20 mouse cellular contexts compared by ENCODE assay signal in the genomic region with DNA sequence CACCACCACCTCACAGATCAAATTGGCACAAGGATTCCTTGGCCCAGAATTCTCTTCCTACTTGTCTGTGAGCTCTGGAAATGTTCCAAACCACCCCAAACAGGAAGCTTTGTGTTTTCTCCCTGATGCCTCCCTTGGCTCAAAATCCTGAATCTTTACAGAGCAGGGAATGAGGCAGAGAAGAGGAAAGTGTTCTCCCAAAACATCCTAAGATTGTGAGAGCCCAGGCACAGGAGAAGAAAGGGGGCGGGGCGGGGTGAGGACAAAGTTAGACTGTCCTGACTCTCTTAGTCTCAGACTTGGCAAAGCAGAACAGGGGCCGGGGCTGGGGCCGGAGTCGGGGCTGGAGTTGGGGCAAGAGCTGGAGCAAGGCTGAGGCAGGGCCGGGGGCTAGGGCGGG. TPM values are rescaled to one million over a fixed set of nuclear protein-coding genes. Genes with fewer than 3 reads are reported as not detected.
DNase-seq lines count a peak whose midpoint lies in the region; ATAC-seq lines count a peak whose summit lies in the region.
"Had no signal": no experiment of that assay in that cellular context is flagged by ENCODE, and none has a peak within 500 bp of the region (broad histone marks: within the 10 kb centered on the region; RNA-seq: fewer than 3 reads in every experiment).

No protein-coding gene starts in this region.

- peak; percentile 23 for DNase-seq in gastrocnemius, postnatal 14 days
- no peak for DNase-seq in gastrocnemius, adult 18-20 months (ENCODE audit: low spot score)
- peak; percentile 24 for DNase-seq in left cerebral cortex, postnatal 4 days
- DNase-seq in left cerebral cortex, adult 11 months (ENCODE audit: low spot score): no peak
- DNase-seq in brain, adult 2 months (ENCODE audit: low read depth, low spot score): peak; percentile 46
- peak; percentile 55 for DNase-seq in lung, postnatal 25 days (ENCODE audit: low spot score)
- no peak for DNase-seq in layer of hippocampus, adult 18-20 months (ENCODE audit: low spot score in 2 of 2)
- DNase-seq: adrenal gland, postnatal 36 days; cerebellum, postnatal 25 days; gastrocnemius, postnatal 36 days; right cerebral cortex, postnatal 25 days; thymus, adult 18-20 months had no signal

- intact Hi-C loops in gastrocnemius, postnatal 14 days (cut with DNase I; ENCODE audit: low total_unique reads): loop anchor here (5.0 kb wide), 1 partner anchor 119 kb away; the partner anchor contains the start of gene Setd2
- intact Hi-C loops in left cerebral cortex, postnatal 4 days (cut with DNase I): no loop called here

- ATAC-seq in intestine, embryonic 16.5 days: no peak
- ATAC-seq: midbrain, embryonic 16.5 days had no signal

- H3K4me1 ChIP-seq in intestine, embryonic 16.5 days (ENCODE audit: control insufficient read depth, insufficient read depth, low read length): 0 out of 2 replicates have a peak, but pooled peaks cover 2% of the 10 kb centered on the region

- no peak overlapping the region for H3K9ac ChIP-seq in intestine, embryonic 16.5 days (ENCODE audit: low read depth, low read length)
- H3K9ac ChIP-seq: heart, embryonic 12.5 days; kidney, embryonic 15.5 days; limb, embryonic 15.5 days; neural tube, embryonic 13.5 days had no signal

- no peaks in the 10 kb centered on the region for H3K36me3 ChIP-seq in intestine, embryonic 16.5 days (ENCODE audit: control insufficient read depth, insufficient read depth, low read length)
- H3K36me3 ChIP-seq: heart, embryonic 12.5 days; kidney, embryonic 15.5 days; limb, embryonic 15.5 days; neural tube, embryonic 13.5 days had no signal

- H3K27me3 ChIP-seq in intestine, embryonic 16.5 days (replicated peaks; ENCODE audit: control insufficient read depth, insufficient read depth, low read length): no peaks in the 10 kb centered on the region
- H3K27me3 ChIP-seq: heart, embryonic 12.5 days; kidney, embryonic 15.5 days; limb, embryonic 15.5 days; neural tube, embryonic 13.5 days had no signal

- no peaks in the 10 kb centered on the region for H3K9me3 ChIP-seq in intestine, embryonic 16.5 days (ENCODE audit: control insufficient read depth, low read length)
- H3K9me3 ChIP-seq: heart, embryonic 12.5 days; kidney, embryonic 15.5 days; limb, embryonic 15.5 days; neural tube, embryonic 13.5 days had no signal

- no peak overlapping the region for H3K4me2 ChIP-seq in intestine, embryonic 16.5 days (ENCODE audit: low read depth, low read length)
- H3K4me2 ChIP-seq: heart, embryonic 12.5 days; kidney, embryonic 15.5 days; limb, embryonic 15.5 days; neural tube, embryonic 13.5 days had no signal

- no peak overlapping the region for H3K27ac ChIP-seq in intestine, embryonic 16.5 days (ENCODE audit: low read length)
- H3K27ac ChIP-seq: kidney, embryonic 15.5 days; limb, embryonic 15.5 days; neural tube, embryonic 13.5 days had no signal

- no peak overlapping the region for H3K4me3 ChIP-seq in intestine, embryonic 16.5 days (ENCODE audit: low read length)
- H3K4me3 ChIP-seq: heart, embryonic 12.5 days; kidney, embryonic 15.5 days; limb, embryonic 15.5 days; neural tube, embryonic 13.5 days had no signal

- 73% methylated on average over 7 of the region's 7 CpGs for WGBS in intestine, embryonic 16.5 days

RNA-seq across cellular contexts. Expression of gene Ptpn23, which starts 4.9 kb away (rescaled TPM):
- 10 to 100 TPM; 10.2 to 10.3 TPM for total RNA-seq in gastrocnemius, postnatal 14 days (2021)
- total RNA-seq in gastrocnemius, adult 18-20 months (2021): 10 to 100 TPM in 1 of 2 experiments, 1 to 10 TPM in 1; 9.3 to 10.9 TPM
- 10 to 100 TPM; 66.7 to 73.3 TPM for total RNA-seq in left cerebral cortex, postnatal 4 days (2021)
- 10.8 and 12.9 TPM in 2 replicates for polyA plus RNA-seq in intestine, embryonic 16.5 days (2015; fragmentation: Nextera tagmentation; extraction: Ambion mirVana)
- total RNA-seq in layer of hippocampus, adult 18-20 months (2021): 10 to 100 TPM; 53.2 to 53.6 TPM

RNA-seq across cellular contexts. Expression of gene Ngp, which starts 6.6 kb away (rescaled TPM):
- total RNA-seq in gastrocnemius, postnatal 14 days (2021): under 1 TPM in 1 of 2 experiments, not detected in 1; 0.18 TPM
- not detected for total RNA-seq in gastrocnemius, adult 18-20 months (2021)
- total RNA-seq in left cerebral cortex, postnatal 4 days (2021): under 1 TPM in 1 of 2 experiments, not detected in 1; 0.42 TPM
- polyA plus RNA-seq in intestine, embryonic 16.5 days (2015; fragmentation: Nextera tagmentation; extraction: Ambion mirVana): 3.8 and 8.5 TPM in 2 replicates
- not detected for total RNA-seq in layer of hippocampus, adult 18-20 months (2021)
- total RNA-seq: adrenal gland, postnatal 36 days; ES-E14; gastrocnemius, postnatal 36 days; left cerebral cortex, postnatal 10 days had no signal

Comparison
In these comparisons a context has a peak if more than half of its experiments do, and no peak if none do; other contexts are left out.
1. DNase-seq: peak in gastrocnemius, postnatal 14 days (single experiment), left cerebral cortex, postnatal 4 days (single experiment), brain, adult 2 months (single experiment) and lung, postnatal 25 days (single experiment); none in gastrocnemius, adult 18-20 months (single experiment), left cerebral cortex, adult 11 months (single experiment) and layer of hippocampus, adult 18-20 months (0 of 2).
2. RNA of gene Ptpn23, which starts 4.9 kb away (total RNA-seq): 66.7 to 73.3 TPM in left cerebral cortex, postnatal 4 days and 53.2 to 53.6 TPM in layer of hippocampus, adult 18-20 months; 9.3 to 10.9 TPM in gastrocnemius, adult 18-20 months and 10.2 to 10.3 TPM in gastrocnemius, postnatal 14 days; every median in the first group is over 4 times any median in the second.